Mouse (Mus musculus): ENCODE data around the gene Ror1. TPM values are rescaled to one million over a fixed set of nuclear protein-coding genes. Genes with fewer than 3 reads are reported as not detected.

Ror1 gene
- polyA plus RNA-seq, 1 experiment: 2.6 TPM

- 54% methylated on average over 5 of the region's 5 CpGs for WGBS
- no peaks in the 10 kb centered on the region; the same call in none of the 2 replicates for H3K4me1 ChIP-seq (ENCODE audit: control insufficient read depth, insufficient read depth, low read length)
- no peak for TF ChIP-seq POLR2A (IDR thresholded peaks at IDR 0.05; ENCODE audit: borderline replicate concordance, extremely low read depth, low read depth, low read length)
- no peak overlapping the region for H3K4me3 ChIP-seq (replicated peaks; ENCODE audit: extremely low read depth, low read depth, low read length)
- no peak for DNase-seq
Measured at GRCm38 (mm10) chr4:100169683-100170082, 74.1 kb downstream of the Ror1 start.

- TF ChIP-seq CTCF (IDR thresholded peaks at IDR 0.05; ENCODE audit: insufficient read depth, low read length) (no peak), POLR2A (IDR thresholded peaks at IDR 0.05; ENCODE audit: borderline replicate concordance, extremely low read depth, low read depth, low read length) (no peak)
- 55% methylated on average over 14 of the region's 14 CpGs for WGBS
- Histone ChIP-seq H3K4me3 (replicated peaks; ENCODE audit: extremely low read depth, low read depth, low read length) (peak overlapping the region; percentile 24), H3K4me1 (ENCODE audit: control insufficient read depth, insufficient read depth, low read length) (no peaks in the 10 kb centered on the region; the same call in none of the 2 replicates)
- DNase-seq: peak; percentile 14
Measured at GRCm38 (mm10) chr4:100170161-100170650, 74.6 kb downstream of the Ror1 start.

- no peak for DNase-seq
- Histone ChIP-seq H3K4me1 (ENCODE audit: control insufficient read depth, insufficient read depth, low read length) (no peaks in the 10 kb centered on the region; the same call in 1 of the 2 replicates), H3K4me3 (replicated peaks; ENCODE audit: extremely low read depth, low read depth, low read length) (no peak overlapping the region)
- 68% methylated on average over 5 of the region's 5 CpGs for WGBS
- TF ChIP-seq POLR2A (IDR thresholded peaks at IDR 0.05; ENCODE audit: borderline replicate concordance, extremely low read depth, low read depth, low read length) (no peak), CTCF (IDR thresholded peaks at IDR 0.05; ENCODE audit: insufficient read depth, low read length) (no peak)
Measured at GRCm38 (mm10) chr4:100170743-100171142, 75.2 kb downstream of the Ror1 start.

- Histone ChIP-seq H3K4me1 (ENCODE audit: control insufficient read depth, insufficient read depth, low read length) (no peaks in the 10 kb centered on the region; the same call in 1 of the 2 replicates), H3K4me3 (replicated peaks; ENCODE audit: extremely low read depth, low read depth, low read length) (no peak overlapping the region)
- DNase-seq: no peak
- TF ChIP-seq POLR2A (IDR thresholded peaks at IDR 0.05; ENCODE audit: borderline replicate concordance, extremely low read depth, low read depth, low read length) (no peak), CTCF (IDR thresholded peaks at IDR 0.05; ENCODE audit: insufficient read depth, low read length) (no peak)
- 78% methylated on average over 5 of the region's 5 CpGs for WGBS
Measured at GRCm38 (mm10) chr4:100171483-100171898, 75.9 kb downstream of the Ror1 start.

GRCm38 (mm10) chr4:100175594-100175993 is 80.0 kb downstream of the Ror1 start:
- TF ChIP-seq CTCF (IDR thresholded peaks at IDR 0.05; ENCODE audit: insufficient read depth, low read length) (no peak), POLR2A (IDR thresholded peaks at IDR 0.05; ENCODE audit: borderline replicate concordance, extremely low read depth, low read depth, low read length) (no peak)
- DNase-seq: no peak
- H3K4me3 ChIP-seq (replicated peaks; ENCODE audit: extremely low read depth, low read depth, low read length): no peak overlapping the region
- 77% methylated on average over 7 of the region's 7 CpGs for WGBS
- H3K4me1 ChIP-seq (ENCODE audit: control insufficient read depth, insufficient read depth, low read length): 0 out of 2 replicates have a peak, but pooled peaks cover 2% of the 10 kb centered on the region

- no peak for DNase-seq
- TF ChIP-seq POLR2A (IDR thresholded peaks at IDR 0.05; ENCODE audit: borderline replicate concordance, extremely low read depth, low read depth, low read length) (no peak), CTCF (IDR thresholded peaks at IDR 0.05; ENCODE audit: insufficient read depth, low read length) (no peak)
- H3K4me3 ChIP-seq (replicated peaks; ENCODE audit: extremely low read depth, low read depth, low read length): no peak overlapping the region
- WGBS: 37% methylated on average over 3 of the region's 3 CpGs
- H3K4me1 ChIP-seq (ENCODE audit: control insufficient read depth, insufficient read depth, low read length): 0 out of 2 replicates have a peak, but pooled peaks cover 2% of the 10 kb centered on the region
Measured at GRCm38 (mm10) chr4:100178316-100178715, 82.7 kb downstream of the Ror1 start.

GRCm38 (mm10) chr4:100181676-100182075 is 86.1 kb downstream of the Ror1 start:
- TF ChIP-seq CTCF (IDR thresholded peaks at IDR 0.05; ENCODE audit: insufficient read depth, low read length) (no peak), POLR2A (IDR thresholded peaks at IDR 0.05; ENCODE audit: borderline replicate concordance, extremely low read depth, low read depth, low read length) (no peak)
- Histone ChIP-seq H3K4me1 (ENCODE audit: control insufficient read depth, insufficient read depth, low read length) (0 out of 2 replicates have a peak, but pooled peaks cover 2% of the 10 kb centered on the region), H3K4me3 (replicated peaks; ENCODE audit: extremely low read depth, low read depth, low read length) (no peak overlapping the region)
- 50% methylated on average over 5 of the region's 5 CpGs for WGBS
- DNase-seq: no peak

GRCm38 (mm10) chr4:100186781-100187180 is 91.2 kb downstream of the Ror1 start:
- H3K4me1 ChIP-seq (ENCODE audit: control insufficient read depth, insufficient read depth, low read length): peaks cover 2% of the 10 kb centered on the region; the same call in 1 of the 2 replicates
- no peak overlapping the region for H3K4me3 ChIP-seq (replicated peaks; ENCODE audit: extremely low read depth, low read depth, low read length)
- no peak for DNase-seq
- TF ChIP-seq POLR2A (IDR thresholded peaks at IDR 0.05; ENCODE audit: borderline replicate concordance, extremely low read depth, low read depth, low read length) (no peak), CTCF (IDR thresholded peaks at IDR 0.05; ENCODE audit: insufficient read depth, low read length) (no peak)
- WGBS: 94% methylated on average over 8 of the region's 8 CpGs

- no peak for DNase-seq
- Histone ChIP-seq H3K4me1 (ENCODE audit: control insufficient read depth, insufficient read depth, low read length) (peaks cover 2% of the 10 kb centered on the region; the same call in 1 of the 2 replicates), H3K4me3 (replicated peaks; ENCODE audit: extremely low read depth, low read depth, low read length) (no peak overlapping the region)
- 37% methylated on average over 6 of the region's 6 CpGs for WGBS
- TF ChIP-seq POLR2A (IDR thresholded peaks at IDR 0.05; ENCODE audit: borderline replicate concordance, extremely low read depth, low read depth, low read length) (no peak), CTCF (IDR thresholded peaks at IDR 0.05; ENCODE audit: insufficient read depth, low read length) (no peak)
Measured at GRCm38 (mm10) chr4:100187563-100188200, 92.1 kb downstream of the Ror1 start.

GRCm38 (mm10) chr4:100188201-100188699 is 92.7 kb downstream of the Ror1 start:
- Histone ChIP-seq H3K4me1 (ENCODE audit: control insufficient read depth, insufficient read depth, low read length) (peaks cover 2% of the 10 kb centered on the region; the same call in 1 of the 2 replicates), H3K4me3 (replicated peaks; ENCODE audit: extremely low read depth, low read depth, low read length) (no peak overlapping the region)
- no peak for DNase-seq
- TF ChIP-seq CTCF (IDR thresholded peaks at IDR 0.05; ENCODE audit: insufficient read depth, low read length) (no peak), POLR2A (IDR thresholded peaks at IDR 0.05; ENCODE audit: borderline replicate concordance, extremely low read depth, low read depth, low read length) (no peak)
- 21% methylated on average over 4 of the region's 4 CpGs for WGBS

Measured in lung, adult 2 months (tissue).